Mouse (Mus musculus) thymus, adult 2 months (tissue): ENCODE data around the gene Mrtfb. TPM values are rescaled to one million over a fixed set of nuclear protein-coding genes. Genes with fewer than 3 reads are reported as not detected.

ENCODE experiments used
- DNase-seq: peaks from one replicate; pipeline ENCODE4 v3.0.0; 2021
- H3K27ac ChIP-seq: fragments of 200-500 bp; 2 replicates; pipeline ENCODE4 v1.5.1; 2012; ENCODE audit warnings: low read length, control low read depth; ENCODE audit not compliant: control insufficient read depth, insufficient read depth
- H3K27me3 ChIP-seq: fragments of 200-500 bp; 2 replicates; pipeline ENCODE4 v1.6.1; 2012; ENCODE audit warnings: mild to moderate bottlenecking, low read length, moderate library complexity, mixed read lengths; ENCODE audit not compliant: control insufficient read depth, insufficient read depth
- H3K36me3 ChIP-seq: fragments of 200-500 bp; 2 replicates; pipeline ENCODE4 v1.6.1; 2012; ENCODE audit warnings: mild to moderate bottlenecking, low read length, moderate library complexity; ENCODE audit not compliant: control insufficient read depth, insufficient read depth
- H3K4me1 ChIP-seq: fragments of 200-500 bp; replicated peaks from 2 replicates; pipeline ENCODE4 v1.6.1; 2012; ENCODE audit warnings: low read length; ENCODE audit not compliant: control insufficient read depth, insufficient read depth
- H3K4me3 ChIP-seq: fragments of 200-500 bp; 2 replicates; pipeline ENCODE4 v1.5.1; 2012; ENCODE audit warnings: mild to moderate bottlenecking, low read length, control low read depth, moderate library complexity; ENCODE audit not compliant: control insufficient read depth, insufficient read depth
- CTCF ChIP-seq: fragments of 200-500 bp; IDR thresholded peaks from 2 replicates; pipeline ENCODE4 v1.5.1; 2012; ENCODE audit warnings: mild to moderate bottlenecking, control low read depth, low read length, moderate library complexity, borderline replicate concordance; ENCODE audit not compliant: control insufficient read depth, poor library complexity, insufficient read depth; ENCODE audit errors: extremely low read depth
- POLR2A ChIP-seq: fragments of 200-500 bp; IDR thresholded peaks from 2 replicates; pipeline ENCODE4 v1.6.1; 2012; ENCODE audit warnings: mild to moderate bottlenecking, low read length, control low read depth, moderate library complexity; ENCODE audit not compliant: control insufficient read depth, poor library complexity, insufficient read depth; ENCODE audit errors: extremely low read depth
- WGBS: fragments of 180-500 bp; shearing (Covaris S2); methylation state at CpG from one replicate; pipeline ENCODE4 v1.1.7; 2018; 5-methylcytosine and 5-hydroxymethylcytosine counted together
- polyA plus RNA-seq: library from polyadenylated mRNA; depleted of rRNA; stranded (reverse); fragments of >200 nt; gene quantifications from 2 replicates; pipeline ENCODE4 v1.2.3, GENCODE M21; 2012

Mrtfb gene
- polyA plus RNA-seq, 1 experiment, result 8.5 TPM

- Histone ChIP-seq H3K4me3 (no peak overlapping the region), H3K36me3 (no peaks in the 10 kb centered on the region), H3K27ac (no peak overlapping the region), H3K4me1 (no peaks in the 10 kb centered on the region), H3K27me3 (no peaks in the 10 kb centered on the region)
- TF ChIP-seq CTCF (no peak), POLR2A (no peak)
- 95% methylated on average over 4 of the region's 4 CpGs for WGBS
- DNase-seq, result no peak
Measured at GRCm38 (mm10) chr16:13245658-13246057, 10.6 kb upstream of the Mrtfb start.

GRCm38 (mm10) chr16:13246855-13247254 is 9.4 kb upstream of the Mrtfb start:
- Histone ChIP-seq H3K27me3 (no peaks in the 10 kb centered on the region), H3K4me3 (no peak overlapping the region), H3K27ac (no peak overlapping the region), H3K36me3 (no peaks in the 10 kb centered on the region), H3K4me1 (no peaks in the 10 kb centered on the region)
- TF ChIP-seq POLR2A (no peak), CTCF (no peak)
- 75% methylated on average over 3 of the region's 3 CpGs for WGBS
- DNase-seq, result no peak

GRCm38 (mm10) chr16:13250061-13250460 is 6.2 kb upstream of the Mrtfb start:
- 86% methylated on average over 5 of the region's 5 CpGs for WGBS
- no peak for DNase-seq
- no peaks in the 10 kb centered on the region for H3K27me3 ChIP-seq

GRCm38 (mm10) chr16:13256667-13257527 is 616 bp downstream of the Mrtfb start:
- TF ChIP-seq POLR2A (no peak), CTCF (no peak)
- WGBS, result 11% methylated on average over 49 of the region's 64 CpGs
- Histone ChIP-seq H3K27me3 (no peaks in the 10 kb centered on the region), H3K4me3 (peak overlapping the region; percentile 75), H3K27ac (no peak overlapping the region), H3K36me3 (no peaks in the 10 kb centered on the region), H3K4me1 (peaks cover 9% of the 10 kb centered on the region)
- DNase-seq, result peak; percentile 53

More at GRCm38 (mm10) chr16:13250061-13250460, 6.2 kb upstream of the Mrtfb start:
- Histone ChIP-seq H3K27ac (no peak overlapping the region), H3K36me3 (no peaks in the 10 kb centered on the region), H3K4me1 (no peaks in the 10 kb centered on the region), H3K4me3 (no peak overlapping the region)
- TF ChIP-seq CTCF (no peak), POLR2A (no peak)

- WGBS, result 76% methylated on average over 5 of the region's 5 CpGs
- Histone ChIP-seq H3K27me3 (no peaks in the 10 kb centered on the region), H3K27ac (no peak overlapping the region), H3K36me3 (no peaks in the 10 kb centered on the region), H3K4me3 (no peak overlapping the region), H3K4me1 (peaks cover 9% of the 10 kb centered on the region)
- TF ChIP-seq POLR2A, result no peak
- no peak for TF ChIP-seq CTCF
- DNase-seq, result no peak
Measured at GRCm38 (mm10) chr16:13257528-13257835, 1.2 kb downstream of the Mrtfb start.

GRCm38 (mm10) chr16:13259026-13259425 is 2.7 kb downstream of the Mrtfb start:
- Histone ChIP-seq H3K27me3 (no peaks in the 10 kb centered on the region), H3K27ac (no peak overlapping the region), H3K4me1 (peaks cover 9% of the 10 kb centered on the region), H3K36me3 (no peaks in the 10 kb centered on the region), H3K4me3 (no peak overlapping the region)
- WGBS, result 95% methylated on average over 2 of the region's 2 CpGs
- no peak for DNase-seq
- TF ChIP-seq CTCF (no peak), POLR2A (no peak)
